Mouse (Mus musculus) heart, adult 18-20 months (tissue): ENCODE data around the gene Hcar2. TPM values are rescaled to one million over a fixed set of nuclear protein-coding genes. Genes with fewer than 3 reads are reported as not detected.

Experiments used
- DNase-seq, 2 experiments: peaks; one replicate each; pipeline ENCODE4 v3.0.0; 2021 to 2022; ENCODE audit warnings: mixed read lengths in 1 of 2
- long read RNA-seq, 2 experiments: library from polyadenylated mRNA; stranded (forward); transcript quantifications; one replicate each; pipeline ENCODE4 v2.0.0; 2021
- total RNA-seq, 2 experiments: library from RNA; stranded (reverse); gene quantifications; 2 replicates each; pipeline ENCODE4 v1.2.3; 2021

Gene Hcar2
- under 1 TPM in 1 of 2 experiments, not detected in 1; 0.39 TPM for total RNA-seq
- long read RNA-seq, experiment 1, result 0 reads
- long read RNA-seq, experiment 2, result 0 reads

DNA sequence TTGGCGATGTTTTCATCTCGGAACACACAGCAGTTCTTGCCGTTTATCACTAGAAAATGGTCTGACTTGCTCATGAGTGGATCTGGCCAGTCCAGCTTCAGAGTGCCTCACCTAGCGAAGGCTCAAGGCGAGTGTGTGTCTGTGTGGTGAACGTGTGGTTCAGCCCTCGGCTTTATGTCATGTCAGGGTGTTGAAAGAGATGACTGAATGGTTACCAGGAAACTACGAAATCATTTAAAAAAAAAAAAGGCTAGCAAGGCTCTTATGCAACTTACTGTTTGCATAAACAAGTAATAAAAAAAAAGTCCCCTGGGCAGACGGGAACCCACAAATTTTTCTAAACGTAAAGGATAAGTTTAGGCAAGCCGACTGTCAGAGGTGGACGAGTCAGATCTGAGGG is at the start of gene Hcar2:
TSS of gene Hcar2 (minus strand) at position 135 of the 400 bp plus-strand sequence.
- DNase-seq, result no peak

DNA sequence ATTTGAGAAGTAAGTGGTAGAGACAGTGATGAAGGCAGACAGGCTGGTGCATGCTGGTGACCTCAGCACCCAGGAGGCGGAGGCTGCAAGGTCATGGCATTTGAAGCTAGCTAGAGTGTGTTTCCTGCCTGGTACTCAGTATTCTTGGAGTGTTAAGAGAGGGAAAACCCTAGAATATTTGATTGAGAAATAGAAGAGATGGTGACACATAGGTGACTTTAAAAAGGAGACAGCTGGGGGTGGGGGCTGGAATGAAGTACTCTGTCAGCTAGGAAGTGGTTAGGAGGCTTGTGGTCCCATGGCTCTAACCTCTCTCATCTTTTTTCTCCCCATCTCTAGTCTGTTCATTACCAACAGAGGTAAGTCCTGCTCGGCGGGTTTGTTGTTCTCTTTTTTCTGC is 49.6 kb upstream of the Hcar2 start:
- no peak for DNase-seq

DNA sequence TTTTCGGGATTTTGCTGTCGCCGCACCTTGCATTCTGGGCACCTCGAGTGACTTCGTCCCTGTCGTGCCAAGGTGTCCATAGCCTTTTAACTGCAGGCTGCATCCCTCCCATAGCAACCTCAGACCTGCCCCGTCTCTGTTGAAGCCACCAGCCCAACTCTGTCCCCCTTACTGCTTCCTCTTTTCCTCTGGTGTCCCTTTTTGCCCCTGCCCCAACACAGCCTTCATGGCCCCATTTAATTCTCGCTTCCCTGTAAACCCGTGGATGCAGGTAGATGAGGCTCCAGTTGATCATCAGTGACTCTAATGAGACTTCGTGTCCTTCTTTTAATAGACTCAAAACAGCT is 42.3 kb upstream of the Hcar2 start:
- no peak for DNase-seq

DNA sequence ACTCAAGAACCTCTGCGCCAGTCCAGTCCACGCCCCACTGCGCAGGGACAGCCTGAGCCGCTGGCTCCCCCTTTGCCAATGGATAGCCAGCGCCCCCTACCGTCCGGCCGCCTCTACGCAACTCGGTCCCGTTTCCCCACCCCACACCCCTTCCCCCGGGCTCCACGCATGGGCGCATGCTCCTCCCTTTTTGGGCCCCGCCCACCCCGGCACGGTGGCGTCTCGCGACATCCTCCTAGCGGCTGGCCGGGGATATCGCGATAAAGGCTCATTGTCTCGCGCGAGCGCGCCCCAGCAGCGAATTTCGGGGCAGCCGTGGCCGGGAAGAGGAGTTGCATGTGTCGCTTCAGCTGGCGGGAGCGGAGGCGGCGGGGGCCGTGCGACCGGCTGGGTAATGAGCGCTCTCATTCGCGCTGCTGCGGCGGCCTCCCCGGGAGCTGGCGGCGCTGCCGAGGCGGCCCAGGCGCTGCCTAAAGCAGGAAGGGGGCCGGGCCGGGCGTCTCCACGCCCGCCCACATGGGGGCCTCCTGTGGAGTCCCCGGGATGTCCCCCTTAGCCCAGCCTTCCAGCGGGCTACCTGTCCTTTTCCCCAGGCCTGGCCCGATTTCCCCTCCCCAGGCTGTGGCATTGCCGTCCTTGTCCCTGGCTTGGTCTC is 41.8 kb upstream of the Hcar2 start, which contains the start of gene Denr:
TSS of gene Denr (plus strand) at position 200 of the 655 bp plus-strand sequence.
- DNase-seq, result peak; percentile 99

DNA sequence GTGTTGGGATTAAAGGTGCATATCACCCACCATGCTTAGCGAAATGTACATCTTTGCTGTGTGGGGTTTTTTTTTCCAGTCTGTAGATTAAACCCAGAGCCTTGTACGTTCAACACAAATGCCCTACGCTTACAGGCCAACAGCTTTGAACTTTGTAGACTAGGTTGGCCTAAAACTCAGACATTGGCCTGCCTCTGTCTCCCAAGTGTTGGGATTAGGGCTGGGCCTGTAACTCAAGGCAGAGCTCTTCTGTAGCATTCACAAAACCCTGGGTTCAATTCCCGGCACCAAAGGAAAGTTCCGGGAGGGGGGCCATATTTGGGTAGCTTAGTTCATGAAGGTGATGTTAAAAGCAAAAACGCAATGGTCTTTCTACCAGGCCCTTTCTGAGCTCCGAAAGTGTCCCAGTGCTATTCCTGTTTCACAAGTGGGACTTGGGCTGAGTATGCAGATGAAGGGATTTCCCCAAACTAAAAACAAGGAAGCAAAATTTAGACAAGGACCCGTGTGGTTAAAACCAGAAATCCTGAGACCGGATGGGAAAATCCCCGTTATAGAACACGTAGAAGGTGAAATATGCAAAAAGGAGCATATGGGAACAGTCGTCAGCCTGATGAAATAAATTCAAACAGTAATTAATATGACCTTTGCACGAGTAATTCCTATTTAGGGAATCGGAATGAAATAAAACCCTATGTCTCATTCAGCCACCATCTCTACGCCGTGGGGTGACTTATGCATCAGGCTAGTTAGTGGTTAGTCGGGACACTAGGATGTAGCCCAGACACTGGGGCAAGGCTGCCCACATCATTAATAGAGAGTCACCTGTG is 41.1 kb upstream of the Hcar2 start:
- DNase-seq, result no peak

DNA sequence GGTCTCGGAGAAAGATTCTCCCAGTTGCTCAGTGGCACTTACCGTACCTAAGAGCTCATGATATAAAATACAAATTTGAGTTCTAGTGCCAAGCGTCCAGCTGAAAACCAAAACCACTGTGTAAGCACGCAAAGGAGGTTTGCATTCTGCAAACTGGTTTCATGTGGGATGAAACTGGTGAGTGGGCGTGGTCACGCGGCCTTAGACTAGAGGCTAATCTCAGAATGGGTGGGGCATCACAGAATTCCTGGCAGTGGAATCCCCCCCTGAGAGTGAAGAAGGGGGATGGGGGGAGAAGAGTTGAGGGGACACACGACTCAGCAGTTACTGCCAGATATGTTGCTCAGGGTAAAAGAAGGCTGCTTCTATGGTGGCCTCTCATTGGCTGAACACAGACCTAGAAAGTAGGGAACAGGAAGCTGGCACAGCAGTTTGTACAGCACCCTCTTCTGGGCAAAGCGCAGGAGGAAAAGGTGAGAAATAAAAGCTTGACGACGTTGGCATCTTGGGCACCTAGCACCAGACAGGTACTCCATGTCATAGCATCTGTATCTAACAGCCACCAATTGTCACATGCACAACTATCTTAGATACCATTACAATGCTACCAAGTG is 38.9 kb upstream of the Hcar2 start:
- no peak for DNase-seq

DNA sequence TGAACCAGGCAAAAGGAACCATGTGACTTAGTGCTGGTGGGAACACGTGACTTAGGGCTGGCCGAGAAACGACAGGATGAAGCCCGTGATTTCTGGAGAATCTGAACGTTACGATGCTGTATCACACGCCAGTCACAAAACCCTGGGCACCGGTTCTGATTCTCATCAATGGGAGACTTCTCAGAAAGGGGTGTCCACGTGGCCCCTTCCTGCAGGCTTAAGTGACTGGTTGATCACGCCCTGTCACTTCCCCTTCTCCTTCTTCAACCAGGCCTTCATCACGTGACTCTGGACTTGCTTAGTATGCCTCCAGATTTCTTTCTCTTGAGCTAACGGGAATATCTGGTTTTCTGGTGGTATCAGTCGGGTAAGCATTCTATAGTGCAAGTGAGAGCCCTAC is 32.1 kb upstream of the Hcar2 start:
- DNase-seq, result peak in 1 of 2 experiments; percentile 23

DNA sequence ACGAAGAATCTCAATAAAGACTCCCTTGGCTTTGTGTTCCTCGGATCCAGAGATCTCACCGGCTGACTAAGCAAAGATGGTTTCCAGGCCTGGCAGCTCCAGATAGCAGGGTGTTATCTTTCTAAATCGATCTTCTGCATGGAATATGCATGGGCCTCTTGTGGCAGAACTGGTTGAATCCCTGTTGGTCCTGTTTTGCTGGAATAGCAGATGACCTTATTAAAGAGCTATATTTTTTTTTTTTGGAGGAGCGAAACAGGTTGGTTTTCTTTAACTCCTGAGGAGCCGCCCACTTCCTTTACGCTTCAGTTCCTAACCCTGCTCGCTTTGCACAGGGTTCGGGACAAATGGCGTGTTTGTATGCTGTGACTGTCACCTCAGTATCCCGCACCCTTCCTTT is 31.1 kb upstream of the Hcar2 start:
- no peak for DNase-seq

DNA sequence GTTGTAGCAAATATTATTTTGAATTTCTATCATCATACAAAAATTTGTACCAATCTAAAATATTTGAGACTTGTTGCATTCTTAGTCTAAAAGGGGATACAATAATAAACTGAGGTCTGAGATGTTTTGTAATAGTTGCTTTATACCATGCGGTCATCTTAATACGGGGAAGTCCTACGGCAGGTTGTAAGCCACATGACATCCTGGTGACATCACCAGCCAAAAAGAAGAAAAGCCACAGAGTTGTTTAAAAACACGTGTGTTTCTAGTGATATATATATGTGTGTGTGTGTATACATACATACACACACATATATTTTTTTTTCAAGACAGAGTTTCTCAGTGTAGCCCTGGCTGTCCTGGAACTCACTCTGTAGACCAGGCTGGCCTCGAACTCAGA is 28.2 kb upstream of the Hcar2 start:
- DNase-seq, result no peak

DNA sequence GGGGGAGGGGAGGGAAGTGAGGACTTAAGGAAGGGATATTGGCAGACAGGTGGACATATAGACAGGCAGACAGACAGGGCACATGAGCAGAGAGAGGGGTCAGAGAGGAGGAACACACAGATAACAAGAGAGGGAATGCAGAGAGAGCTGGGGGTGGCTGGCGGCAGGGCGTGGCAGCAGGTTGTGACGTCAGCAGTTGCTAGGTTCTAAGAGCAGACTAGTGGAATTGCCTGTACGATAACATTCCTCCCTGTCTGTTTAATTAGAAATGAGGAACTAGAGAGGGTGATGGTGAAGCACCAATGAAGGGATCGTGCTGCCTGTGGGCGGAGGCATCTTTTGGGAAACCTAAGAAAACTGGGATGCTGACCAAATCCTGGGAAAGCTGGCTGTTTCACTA is 26.4 kb upstream of the Hcar2 start:
- DNase-seq, result no peak

DNA sequence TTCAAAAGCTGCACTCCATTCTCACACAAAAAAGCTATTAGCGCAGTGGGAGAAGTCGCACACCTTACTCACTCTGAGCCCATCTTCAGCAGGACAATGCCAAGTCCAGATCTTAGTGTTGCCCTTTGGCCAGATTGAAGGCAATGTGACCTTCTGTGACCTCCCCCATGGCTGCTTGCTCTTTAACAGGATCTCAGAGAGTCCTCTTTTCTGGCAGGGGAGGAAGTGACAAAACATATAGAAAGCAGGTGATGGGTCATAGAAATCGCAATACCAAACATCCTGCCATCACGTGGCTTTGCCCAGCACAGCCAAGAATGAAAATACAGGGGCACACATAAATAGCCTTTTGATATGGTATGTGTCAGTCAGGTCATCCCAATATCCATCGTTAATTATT is 25.7 kb upstream of the Hcar2 start:
- DNase-seq, result no peak

DNA sequence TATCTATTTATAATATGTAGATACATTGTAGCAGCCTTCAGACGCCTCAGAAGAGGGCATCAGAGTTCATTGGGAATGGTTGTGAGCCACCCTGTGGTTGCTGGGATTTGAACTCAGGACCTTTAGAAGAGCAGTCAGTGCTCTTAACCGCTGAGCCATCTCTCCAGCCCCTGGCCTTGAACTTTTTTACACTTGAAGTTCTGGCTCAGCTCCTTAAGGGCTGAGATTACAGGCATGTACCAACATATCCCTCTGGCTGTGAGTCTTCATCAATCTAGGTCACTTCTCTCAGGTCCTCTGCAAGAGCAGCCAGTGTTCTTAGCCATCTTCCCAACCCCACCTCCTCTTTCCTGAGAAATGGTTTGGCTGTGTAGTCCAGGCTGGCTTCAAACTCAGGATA is 25.0 kb upstream of the Hcar2 start:
- no peak for DNase-seq

DNA sequence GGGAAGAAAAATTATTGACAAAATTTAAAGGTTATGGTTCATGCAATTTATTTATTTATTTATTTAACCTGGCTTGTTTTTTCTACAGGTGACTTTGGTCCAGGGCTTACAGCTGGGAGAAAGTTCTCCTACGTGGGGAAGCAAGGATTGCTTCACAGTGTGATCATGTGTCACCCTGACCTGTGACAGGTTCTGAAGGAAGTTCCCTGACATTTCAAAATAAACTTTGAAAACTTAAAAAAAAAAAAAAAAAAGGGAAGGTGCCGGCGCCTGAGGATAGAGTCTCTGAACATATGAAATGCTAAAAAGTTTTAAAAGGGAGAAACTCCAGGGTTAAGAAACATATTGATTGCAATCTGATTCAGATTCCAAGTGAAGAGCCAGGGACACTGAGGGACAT is 21.1 kb upstream of the Hcar2 start:
- DNase-seq, result no peak

DNA sequence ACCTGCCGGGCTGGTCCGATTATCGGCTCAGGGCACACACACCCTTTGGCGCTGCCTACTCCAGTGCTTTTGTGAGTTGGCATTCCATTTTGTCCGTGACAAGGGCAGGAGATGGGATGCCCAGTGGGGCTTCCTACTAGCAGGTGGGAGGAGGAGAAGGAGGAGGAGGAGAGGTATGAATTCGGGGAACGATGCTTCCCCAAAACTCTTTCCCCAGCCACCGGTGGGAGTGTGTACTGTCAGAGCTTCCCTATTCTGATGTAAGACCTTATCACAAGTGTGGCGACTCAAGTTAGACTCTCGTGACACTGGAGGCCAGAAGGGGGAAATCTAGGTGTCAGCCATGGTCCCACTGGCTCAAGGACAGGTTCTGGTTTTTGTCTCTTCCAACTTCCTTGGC is 19.0 kb upstream of the Hcar2 start:
- DNase-seq, result no peak

DNA sequence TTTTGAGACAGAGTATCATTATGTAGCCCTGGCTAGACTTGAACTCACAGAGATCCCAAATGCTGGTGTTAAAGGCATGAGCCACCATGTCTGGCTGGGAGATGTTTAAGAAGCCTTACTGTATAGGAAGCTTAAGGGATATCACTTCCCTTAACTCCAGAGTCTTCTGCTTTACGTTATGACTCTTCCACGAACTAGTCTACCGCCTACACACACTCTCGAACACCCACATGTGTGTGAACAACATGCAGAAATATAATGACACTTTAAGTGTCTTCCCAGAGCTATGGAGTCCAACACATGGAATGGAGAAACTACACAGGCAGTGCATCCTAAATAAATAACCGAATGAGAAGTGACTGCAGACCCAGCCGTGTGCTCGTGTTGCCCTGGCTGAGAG is 18.6 kb upstream of the Hcar2 start:
- DNase-seq, result no peak

DNA sequence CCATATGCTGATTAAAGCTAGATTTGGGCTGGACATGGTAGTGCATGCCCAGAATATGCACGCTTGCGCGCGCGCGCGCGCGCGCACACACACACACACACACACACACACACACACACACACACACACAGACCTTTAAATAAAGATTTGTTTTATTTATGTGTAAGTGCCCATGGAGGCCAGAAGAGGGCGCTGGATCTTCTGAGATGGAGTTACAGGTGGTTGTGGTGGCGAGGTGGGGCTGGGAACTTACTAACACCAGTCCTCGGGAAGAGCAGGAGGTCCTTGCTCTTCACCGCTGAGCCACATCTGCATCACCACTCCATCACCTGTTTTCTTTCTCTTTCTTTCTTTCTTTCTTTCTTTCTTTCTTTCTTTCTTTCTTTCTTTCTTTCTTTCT is 15.5 kb upstream of the Hcar2 start:
- DNase-seq, result no peak

DNA sequence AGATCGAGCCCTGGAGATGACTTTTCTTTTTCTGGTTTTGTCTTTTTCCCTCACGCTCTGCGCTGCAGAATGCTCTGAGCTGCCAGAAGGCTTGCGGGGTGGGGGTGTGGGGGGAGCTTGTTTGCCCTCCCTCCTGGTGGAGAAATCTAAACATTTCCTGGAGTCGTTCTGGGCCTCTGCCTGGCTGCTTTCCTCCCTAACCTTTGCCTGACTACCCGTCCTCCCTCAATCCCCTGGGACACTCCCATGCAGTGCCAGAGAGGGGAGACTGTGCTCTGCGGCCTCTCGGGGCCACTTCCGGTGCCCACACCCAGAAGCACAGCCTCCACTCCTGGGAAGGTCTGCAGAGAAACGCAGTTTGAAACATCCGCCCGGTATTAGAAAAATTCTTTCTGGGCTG is 14.6 kb upstream of the Hcar2 start, which contains the start of gene Hcar1:
TSS of gene Hcar1 (minus strand) at position 93 of the 400 bp plus-strand sequence.
- peak; percentile 38 to 50 for DNase-seq

DNA sequence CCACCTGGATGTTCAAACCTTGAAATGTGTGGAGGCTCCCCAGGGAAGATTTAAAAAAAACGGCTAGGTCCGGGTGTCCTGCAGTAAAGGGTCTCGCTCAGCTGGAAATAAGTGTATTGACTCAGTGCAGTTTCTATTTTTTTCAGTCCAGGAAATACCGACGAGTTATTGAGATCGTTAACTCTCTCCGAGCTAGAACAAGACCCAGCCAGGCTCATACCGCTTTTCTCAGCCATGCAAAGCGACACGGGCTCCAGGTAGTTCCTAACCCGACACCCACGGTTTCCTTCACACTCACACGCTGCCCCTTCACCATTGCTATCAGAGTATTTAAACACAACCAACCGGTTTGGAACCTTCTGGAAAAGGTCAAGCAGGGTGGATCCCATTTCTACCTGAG is 12.8 kb upstream of the Hcar2 start:
- no peak for DNase-seq

DNA sequence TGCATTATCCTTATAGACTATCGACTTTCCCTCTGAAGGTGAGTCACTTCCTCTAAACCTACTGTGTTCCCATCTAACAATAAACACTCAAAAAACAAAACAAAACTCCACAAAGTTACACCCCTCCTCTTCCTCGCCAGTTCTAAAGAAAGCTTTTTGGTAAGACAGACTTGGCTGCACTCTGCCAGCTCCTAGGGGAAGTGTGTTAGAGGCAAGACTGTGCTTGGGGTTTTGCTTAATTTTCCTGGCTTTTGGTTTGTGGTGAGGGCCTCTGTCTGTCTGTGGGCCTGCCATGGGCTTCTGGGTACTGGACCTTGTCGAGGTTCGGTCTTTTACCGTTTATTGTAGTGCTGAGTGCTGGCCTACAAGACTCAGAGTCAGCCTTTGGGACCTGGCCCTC is 8.9 kb upstream of the Hcar2 start:
- no peak for DNase-seq

DNA sequence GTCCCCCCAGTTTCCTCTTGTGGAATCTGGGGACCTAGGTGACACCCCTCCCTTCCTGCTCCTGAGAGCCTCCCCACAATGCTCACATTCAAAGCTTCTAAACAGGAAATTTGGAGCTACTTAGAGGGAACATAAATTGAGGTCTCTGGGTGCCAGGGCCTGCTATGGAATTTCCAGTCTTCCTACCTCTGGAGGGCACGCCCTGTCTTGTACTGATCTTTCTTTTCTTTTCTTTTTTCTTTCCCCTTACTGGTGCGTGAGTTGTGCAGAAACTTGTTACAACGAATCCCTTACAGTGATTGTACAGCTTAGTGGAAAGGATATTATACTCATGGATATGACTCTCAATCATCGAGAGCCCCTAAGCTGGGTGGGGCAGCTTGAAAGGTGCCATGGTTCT is 4.3 kb upstream of the Hcar2 start:
- DNase-seq, result no peak

DNA sequence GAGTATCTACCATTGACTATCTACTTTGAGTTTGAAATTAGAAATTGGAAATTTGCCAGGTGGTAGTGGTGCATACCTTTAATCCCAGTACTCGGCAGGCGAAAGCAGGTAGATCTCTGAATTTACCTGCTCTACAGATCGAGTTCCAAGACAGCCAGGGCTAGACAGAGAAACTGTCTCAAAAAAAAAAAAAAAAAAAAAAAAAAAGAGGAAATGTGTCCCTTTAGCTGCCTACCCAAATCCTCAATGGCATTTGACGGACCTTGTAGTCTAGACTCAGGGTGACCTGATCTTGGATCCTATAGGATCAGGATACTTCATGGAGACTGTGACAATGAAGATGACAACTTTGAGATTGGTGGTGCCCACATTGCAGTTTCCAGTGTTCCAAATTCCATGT is 1.2 kb upstream of the Hcar2 start:
- DNase-seq, result no peak

DNA sequence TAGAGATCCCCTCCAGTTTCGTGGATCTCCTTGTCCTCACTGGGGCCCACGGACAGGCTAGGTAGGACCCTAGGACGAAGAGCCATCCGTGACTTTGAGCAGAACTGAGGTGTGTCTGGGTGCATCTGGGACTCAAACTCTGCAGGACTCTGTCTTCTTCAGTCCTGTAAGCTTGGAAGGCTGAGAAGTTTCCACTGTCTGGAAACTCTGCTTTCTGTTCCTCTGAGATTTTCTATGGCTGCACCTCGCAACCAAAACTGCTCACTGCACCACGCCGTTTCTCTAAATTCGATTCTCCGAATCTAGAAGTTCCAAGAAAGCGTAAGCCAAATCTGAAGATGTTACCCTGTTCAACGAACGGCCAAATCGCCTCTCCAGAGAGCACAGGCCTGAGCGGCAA is 1.4 kb downstream of the Hcar2 start:
- DNase-seq, result no peak
